Comparison of ENCODE assay signal across 13 mouse cellular contexts in the genomic region with DNA sequence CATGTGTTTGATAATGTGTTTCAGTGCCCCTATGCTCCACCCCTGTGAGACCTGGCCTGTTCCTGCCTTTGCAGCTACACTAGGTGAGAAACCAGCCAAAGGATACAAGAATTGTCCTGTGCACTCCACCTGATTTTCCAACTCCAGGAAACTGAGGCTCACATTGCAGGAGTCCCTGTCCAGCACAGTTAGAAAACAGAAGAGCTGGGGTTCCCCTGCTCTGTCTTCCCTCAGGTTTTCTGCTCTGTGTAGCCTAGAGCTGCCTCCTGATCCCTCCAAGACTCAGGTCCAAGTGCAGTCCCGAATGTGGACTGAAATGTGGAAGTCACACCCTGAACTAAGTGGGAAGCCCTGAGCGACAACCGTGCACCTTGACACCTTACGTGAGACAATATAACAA. TPM values are rescaled to one million over a fixed set of nuclear protein-coding genes. Genes with fewer than 3 reads are reported as not detected.
DNase-seq lines count a peak whose midpoint lies in the region; ATAC-seq lines count a peak whose summit lies in the region.
"Had no signal": no experiment of that assay in that cellular context is flagged by ENCODE, and none has a peak within 500 bp of the region (broad histone marks: within the 10 kb centered on the region; RNA-seq: fewer than 3 reads in every experiment).

No protein-coding gene starts in this region.

- H3K27me3 ChIP-seq in intestine, embryonic 14.5 days (replicated peaks; ENCODE audit: control insufficient read depth, insufficient read depth, low read length) = peaks cover 43% of the 10 kb centered on the region
- H3K27me3 ChIP-seq in neural tube, embryonic 12.5 days (replicated peaks) = peaks cover 29% of the 10 kb centered on the region

- 0 out of 2 replicates have a peak, but pooled peaks cover 8% of the 10 kb centered on the region for H3K4me1 ChIP-seq in intestine, embryonic 14.5 days (replicated peaks; ENCODE audit: control insufficient read depth, insufficient read depth, low read length)
- peaks cover 14% of the 10 kb centered on the region for H3K4me1 ChIP-seq in neural tube, embryonic 12.5 days

- no peak overlapping the region for H3K27ac ChIP-seq in intestine, embryonic 14.5 days (ENCODE audit: low read depth)
- no peak overlapping the region for H3K27ac ChIP-seq in neural tube, embryonic 12.5 days
- H3K27ac ChIP-seq: liver, embryonic 15.5 days had no signal

- ATAC-seq in intestine, embryonic 14.5 days (replicated peaks; ENCODE audit: low FRiP score, low TSS enrichment, low read depth) = no peak
- no peak for ATAC-seq in neural tube, embryonic 12.5 days (ENCODE audit: low FRiP score, low read depth)
- ATAC-seq in granulocyte monocyte progenitor cell, adult 5-6 weeks (replicated peaks; ENCODE audit: poor library complexity, severe bottlenecking) = no peak

- H3K9me3 ChIP-seq in intestine, embryonic 14.5 days (ENCODE audit: control insufficient read depth, low read length) = no peaks in the 10 kb centered on the region
- H3K9me3 ChIP-seq in neural tube, embryonic 12.5 days = no peaks in the 10 kb centered on the region
- H3K9me3 ChIP-seq: liver, embryonic 15.5 days had no signal

- H3K36me3 ChIP-seq in intestine, embryonic 14.5 days (ENCODE audit: control insufficient read depth, insufficient read depth, low read length) = no peaks in the 10 kb centered on the region
- H3K36me3 ChIP-seq in neural tube, embryonic 12.5 days = no peaks in the 10 kb centered on the region
- H3K36me3 ChIP-seq: liver, embryonic 15.5 days had no signal

- H3K4me2 ChIP-seq in intestine, embryonic 14.5 days (ENCODE audit: low read length) = peak overlapping the region; percentile 37
- peak overlapping the region; percentile 44; the same call in 1 of the 2 replicates for H3K4me2 ChIP-seq in neural tube, embryonic 12.5 days (replicated peaks)

- WGBS in intestine, embryonic 14.5 days = 83% methylated on average over 4 of the region's 4 CpGs
- WGBS in neural tube, embryonic 12.5 days = 86% methylated on average over 4 of the region's 4 CpGs

- DNase-seq in kidney, adult 11 months = peak; percentile 1
- DNase-seq in kidney, adult 9 months = no peak
- DNase-seq in right cerebral cortex, postnatal 10 days (ENCODE audit: low spot score in 2 of 2) = peak; percentile 11 to 15
- no peak for DNase-seq in right cerebral cortex, adult 2 months (ENCODE audit: low spot score in 2 of 2)
- no peak for DNase-seq in intestine, embryonic 14.5 days (ENCODE audit: low spot score)
- no peak for DNase-seq in yolk sac, embryonic 10.5 days (ENCODE audit: low spot score)
- DNase-seq: cerebellum, adult 11-12 months had no signal

- no peak overlapping the region for H3K9ac ChIP-seq in intestine, embryonic 14.5 days (ENCODE audit: low read length)
- H3K9ac ChIP-seq in neural tube, embryonic 12.5 days = no peak overlapping the region
- H3K9ac ChIP-seq: liver, embryonic 15.5 days had no signal

- no peak overlapping the region for H3K4me3 ChIP-seq in intestine, embryonic 14.5 days (ENCODE audit: low read depth, low read length)
- H3K4me3 ChIP-seq in neural tube, embryonic 12.5 days = no peak overlapping the region
- H3K4me3 ChIP-seq: liver, embryonic 15.5 days; myocyte had no signal

RNA-seq across cellular contexts. Expression of gene Prnd, which starts 3.0 kb away (rescaled TPM):
- polyA plus RNA-seq in intestine, embryonic 14.5 days (2014; fragmentation: Nextera tagmentation; extraction: Ambion mirVana) = 43.0 and 47.8 TPM in 2 replicates
- polyA plus RNA-seq in neural tube, embryonic 12.5 days (2016; fragmentation: Nextera tagmentation; extraction: Ambion mirVana) = 9.8 and 11.0 TPM in 2 replicates
- not detected in 2 replicates for total RNA-seq in granulocyte monocyte progenitor cell, adult 5-6 weeks (2014; fragmentation: Nextera tagmentation)
- not detected in 2 replicates for total RNA-seq in granulocyte monocyte progenitor cell, adult 5-6 weeks (2017)
- polyA plus RNA-seq: myocyte had no signal

RNA-seq across cellular contexts. Expression of gene Prn, which starts 44.0 kb away (rescaled TPM):
- polyA plus RNA-seq in intestine, embryonic 14.5 days (2014; fragmentation: Nextera tagmentation; extraction: Ambion mirVana) = not detected in 2 replicates
- not detected in 2 replicates for polyA plus RNA-seq in neural tube, embryonic 12.5 days (2016; fragmentation: Nextera tagmentation; extraction: Ambion mirVana)
- not detected in 2 replicates for total RNA-seq in granulocyte monocyte progenitor cell, adult 5-6 weeks (2014; fragmentation: Nextera tagmentation)
- not detected in 2 replicates for total RNA-seq in granulocyte monocyte progenitor cell, adult 5-6 weeks (2017)
- polyA plus RNA-seq: embryonic facial prominence, embryonic 14.5 days; liver, embryonic 15.5 days; urinary bladder, adult 2 months had no signal

RNA-seq across cellular contexts. Expression of gene Prnp, which starts 44.0 kb away (rescaled TPM):
- 41.3 and 43.0 TPM in 2 replicates for polyA plus RNA-seq in intestine, embryonic 14.5 days (2014; fragmentation: Nextera tagmentation; extraction: Ambion mirVana)
- 74.5 and 75.1 TPM in 2 replicates for polyA plus RNA-seq in neural tube, embryonic 12.5 days (2016; fragmentation: Nextera tagmentation; extraction: Ambion mirVana)
- total RNA-seq in granulocyte monocyte progenitor cell, adult 5-6 weeks (2014; fragmentation: Nextera tagmentation) = 1.2 TPM in 1 of 2 replicates, not detected in the other
- 1.6 and 2.9 TPM in 2 replicates for total RNA-seq in granulocyte monocyte progenitor cell, adult 5-6 weeks (2017)

Comparison
In these comparisons a context has a peak if more than half of its experiments do, and no peak if none do; other contexts are left out.
1. DNase-seq: peak in kidney, adult 11 months (single experiment) and right cerebral cortex, postnatal 10 days (2 of 2); none in kidney, adult 9 months (single experiment), right cerebral cortex, adult 2 months (0 of 2), intestine, embryonic 14.5 days (single experiment) and yolk sac, embryonic 10.5 days (single experiment).